Mouse (Mus musculus) MEL (cell line): ENCODE results near the gene Zmiz1. TPM values are rescaled to one million over a fixed set of nuclear protein-coding genes. Genes with fewer than 3 reads are reported as not detected.

ENCODE experiments used
- DNase-seq: peaks from one replicate; pipeline ENCODE4 v3.0.0; 2011; ENCODE audit warnings: low read depth, low spot score
- H3K27ac ChIP-seq: 2 replicates; pipeline ENCODE4 v1.5.1; 2012; ENCODE audit warnings: low read depth, mild to moderate bottlenecking, control low read depth, low read length, moderate library complexity; ENCODE audit not compliant: control insufficient read depth
- H3K27me3 ChIP-seq, 2 experiments: fragments of 150-350 bp in 1 of 2; sonication (generic) in 1 of 2; 2 replicates each; pipeline ENCODE4 v1.6.1; 2012; ENCODE audit warnings: low read length in 2 of 2, mild to moderate bottlenecking in 2 of 2, improper control_type of control experiment in 1 of 2, moderate library complexity in 1 of 2; ENCODE audit not compliant: insufficient read depth in 2 of 2, control insufficient read depth in 1 of 2
- H3K36me3 ChIP-seq, 2 experiments: 2 replicates each; pipeline ENCODE4 v1.6.1; 2012 to 2014; ENCODE audit warnings: low read length in 2 of 2, improper control_type of control experiment in 1 of 2, inconsistent platforms in 1 of 2, mild to moderate bottlenecking in 1 of 2; ENCODE audit not compliant: insufficient read depth in 2 of 2, control insufficient read depth in 1 of 2
- H3K4me1 ChIP-seq, 2 experiments: fragments of 150-350 bp in 1 of 2; sonication (generic) in 1 of 2; 2 replicates each; pipeline ENCODE4 v1.6.1; 2012; ENCODE audit warnings: low read length in 2 of 2, improper control_type of control experiment in 1 of 2, mild to moderate bottlenecking in 1 of 2; ENCODE audit not compliant: insufficient read depth in 2 of 2, control insufficient read depth in 1 of 2
- H3K4me3 ChIP-seq, 2 experiments: fragments of 150-350 bp in 1 of 2; sonication (generic) in 1 of 2; 2 replicates each; pipeline ENCODE4 v1.5.1; 2012; ENCODE audit warnings: low read depth in 2 of 2, low read length in 2 of 2, mild to moderate bottlenecking in 2 of 2, moderate library complexity in 2 of 2, control low read depth in 1 of 2, improper control_type of control experiment in 1 of 2; ENCODE audit not compliant: control insufficient read depth in 1 of 2, insufficient read depth in 1 of 2
- H3K79me2 ChIP-seq: 2 replicates; pipeline ENCODE4 v1.6.1; 2012; ENCODE audit warnings: mild to moderate bottlenecking, low read length, moderate library complexity; ENCODE audit not compliant: control insufficient read depth, poor library complexity, insufficient read depth
- H3K9ac ChIP-seq: 2 replicates; pipeline ENCODE4 v1.6.1; 2012; ENCODE audit warnings: low read depth, mild to moderate bottlenecking, control low read depth, low read length, moderate library complexity; ENCODE audit not compliant: control insufficient read depth, poor library complexity, severe bottlenecking
- H3K9me3 ChIP-seq: fragments of 150-350 bp; sonication (generic); replicated peaks from 2 replicates; pipeline ENCODE4 v1.6.1; 2012; ENCODE audit warnings: mild to moderate bottlenecking, low read length, improper control_type of control experiment, moderate library complexity; ENCODE audit not compliant: insufficient read depth
- BHLHE40 ChIP-seq: IDR thresholded peaks from 2 replicates; pipeline ENCODE4 v1.6.1; 2012; ENCODE audit warnings: low read depth, mild to moderate bottlenecking, inconsistent platforms, low read length, improper control_type of control experiment, borderline replicate concordance
- CHD1 ChIP-seq: IDR thresholded peaks from 2 replicates; pipeline ENCODE4 v1.6.1; 2012; ENCODE audit warnings: low read depth, mild to moderate bottlenecking, inconsistent platforms, low read length, improper control_type of control experiment
- CTCF ChIP-seq, 3 experiments: IDR thresholded peaks in 2 of 3; conservative IDR thresholded peaks in 1 of 3; 2 replicates each; pipeline ENCODE4 v1.5.1; 2011 to 2012; ENCODE audit warnings: low read length in 3 of 3, low read depth in 2 of 3, mild to moderate bottlenecking in 2 of 3, improper control_type of control experiment in 1 of 3, inconsistent platforms in 1 of 3, mixed read lengths in 1 of 3, moderate library complexity in 1 of 3; ENCODE audit not compliant: control insufficient read depth in 1 of 3, insufficient read depth in 1 of 3, poor library complexity in 1 of 3, severe bottlenecking in 1 of 3
- E2F4 ChIP-seq: IDR thresholded peaks from 2 replicates; pipeline ENCODE4 v1.6.1; 2011; ENCODE audit warnings: low read depth, low read length, improper control_type of control experiment, borderline replicate concordance
- ELF1 ChIP-seq: IDR thresholded peaks from 2 replicates; pipeline ENCODE4 v1.6.1; 2014; ENCODE audit warnings: low read depth, mild to moderate bottlenecking, inconsistent platforms, low read length, improper control_type of control experiment, moderate library complexity
- EP300 ChIP-seq, 2 experiments: IDR thresholded peaks; 2 replicates each; pipeline ENCODE4 v1.6.1; 2011; ENCODE audit warnings: improper control_type of control experiment in 2 of 2, low read length in 2 of 2, low read depth in 1 of 2, mild to moderate bottlenecking in 1 of 2
- ETS1 ChIP-seq: IDR thresholded peaks from 2 replicates; pipeline ENCODE4 v1.6.1; 2012; ENCODE audit warnings: low read depth, mild to moderate bottlenecking, inconsistent platforms, low read length, improper control_type of control experiment, moderate library complexity
- GABPA ChIP-seq: IDR thresholded peaks from 2 replicates; pipeline ENCODE4 v1.6.1; 2012; ENCODE audit warnings: low read depth, mild to moderate bottlenecking, inconsistent platforms, low read length, improper control_type of control experiment, moderate library complexity
- HCFC1 ChIP-seq: IDR thresholded peaks from 2 replicates; pipeline ENCODE4 v1.6.1; 2012; ENCODE audit warnings: low read depth, mild to moderate bottlenecking, inconsistent platforms, low read length, improper control_type of control experiment, moderate library complexity
- MAX ChIP-seq: IDR thresholded peaks from 2 replicates; pipeline ENCODE4 v1.6.1; 2011; ENCODE audit warnings: low read length, improper control_type of control experiment
- MAZ ChIP-seq: IDR thresholded peaks from 2 replicates; pipeline ENCODE4 v1.6.1; 2012; ENCODE audit warnings: low read depth, mild to moderate bottlenecking, inconsistent platforms, low read length, improper control_type of control experiment
- MEF2A ChIP-seq: IDR thresholded peaks from 2 replicates; pipeline ENCODE4 v1.6.1; 2014; ENCODE audit warnings: low read depth, mild to moderate bottlenecking, inconsistent platforms, low read length, improper control_type of control experiment; ENCODE audit not compliant: poor library complexity, insufficient replicate concordance, severe bottlenecking; ENCODE audit errors: extremely low read depth
- MXI1 ChIP-seq: IDR thresholded peaks from 2 replicates; pipeline ENCODE4 v1.6.1; 2011; ENCODE audit warnings: mild to moderate bottlenecking, low read depth, low read length, improper control_type of control experiment
- MYB ChIP-seq: IDR thresholded peaks from 2 replicates; pipeline ENCODE4 v1.6.1; 2011; ENCODE audit warnings: mild to moderate bottlenecking, low read depth, low read length, improper control_type of control experiment
- MYC ChIP-seq: IDR thresholded peaks from 2 replicates; pipeline ENCODE4 v1.6.1; 2011; ENCODE audit warnings: low read depth, mild to moderate bottlenecking, low read length, improper control_type of control experiment, moderate library complexity
- NELFE ChIP-seq: IDR thresholded peaks from 2 replicates; pipeline ENCODE4 v1.6.1; 2011; ENCODE audit warnings: low read depth, low read length, improper control_type of control experiment
- NRF1 ChIP-seq: IDR thresholded peaks from 2 replicates; pipeline ENCODE4 v1.6.1; 2014; ENCODE audit warnings: low read depth, mild to moderate bottlenecking, inconsistent platforms, low read length, improper control_type of control experiment, moderate library complexity; ENCODE audit not compliant: poor library complexity, insufficient read depth, severe bottlenecking
- POLR2AphosphoS2 ChIP-seq: IDR thresholded peaks from 2 replicates; pipeline ENCODE4 v1.6.1; 2011; ENCODE audit warnings: low read length, improper control_type of control experiment
- POLR2AphosphoS5 ChIP-seq: IDR thresholded peaks from 2 replicates; pipeline ENCODE4 v1.6.1; 2012; ENCODE audit warnings: low read depth, borderline replicate concordance, mild to moderate bottlenecking, inconsistent platforms, low read length, moderate library complexity, mixed read lengths
- RAD21 ChIP-seq: IDR thresholded peaks from 2 replicates; pipeline ENCODE4 v1.6.1; 2011; ENCODE audit warnings: mild to moderate bottlenecking, low read depth, low read length, improper control_type of control experiment
- SMC3 ChIP-seq: IDR thresholded peaks from 2 replicates; pipeline ENCODE4 v1.6.1; 2011; ENCODE audit warnings: low read depth, low read length, improper control_type of control experiment
- TCF12 ChIP-seq: IDR thresholded peaks from 2 replicates; pipeline ENCODE4 v1.6.1; 2014; ENCODE audit warnings: low read depth, mild to moderate bottlenecking, inconsistent platforms, low read length, improper control_type of control experiment, moderate library complexity
- UBTF ChIP-seq: IDR thresholded peaks from 2 replicates; pipeline ENCODE4 v1.6.1; 2012; ENCODE audit warnings: low read depth, mild to moderate bottlenecking, inconsistent platforms, low read length, improper control_type of control experiment, moderate library complexity, borderline replicate concordance; ENCODE audit not compliant: insufficient read depth
- USF1 ChIP-seq: IDR thresholded peaks from 2 replicates; pipeline ENCODE4 v1.6.1; 2014; ENCODE audit warnings: low read depth, mild to moderate bottlenecking, inconsistent platforms, low read length, improper control_type of control experiment, moderate library complexity
- ZC3H11A ChIP-seq: IDR thresholded peaks from 2 replicates; pipeline ENCODE4 v1.6.1; 2012; ENCODE audit warnings: low read depth, mild to moderate bottlenecking, inconsistent platforms, low read length, improper control_type of control experiment
- polyA plus RNA-seq, 2 experiments: library from polyadenylated mRNA; stranded (reverse) in 1 of 2; unstranded in 1 of 2; fragments of >175 nt in 1 of 2; fragments of >200 nt in 1 of 2; gene quantifications; 2 replicates each; pipeline versions ENCODE4 v1.2.1 to v1.2.4; 2012; ENCODE audit warnings: low replicate concordance in 2 of 2, low read depth in 1 of 2; ENCODE audit not compliant: insufficient read length in 2 of 2, insufficient read depth in 1 of 2, missing spikeins in 1 of 2
- total RNA-seq: library from RNA; depleted of rRNA; stranded (reverse); fragments of 300-350 nt; gene quantifications from 2 replicates; pipeline ENCODE4 v1.2.3, GENCODE M21; 2012

Zmiz1 gene
- total and polyA plus RNA-seq, 3 experiments, result 2.7 to 19.9 TPM; not detected in 1

GRCm38 (mm10) chr14:25592522-25592921, 133.5 kb downstream of the Zmiz1 start:
- Histone ChIP-seq H3K4me3 (no peak overlapping the region), H3K27me3 (no peaks in the 10 kb centered on the region), H3K27ac (no peak overlapping the region), H3K79me2 (no peaks in the 10 kb centered on the region), H3K9ac (no peak overlapping the region), H3K36me3 (no peaks in the 10 kb centered on the region), H3K4me1 (no peaks in the 10 kb centered on the region), H3K9me3 (no peaks in the 10 kb centered on the region)
- TF ChIP-seq BHLHE40 (no peak), CHD1 (no peak), ZC3H11A (no peak), GABPA (no peak), TCF12 (no peak), UBTF (no peak), CTCF (IDR thresholded peaks at IDR 0.05 in 2 of 3, conservative IDR thresholded peaks at IDR 0.05 in 1 of 3; ENCODE audit: control insufficient read depth in 1 of 3, insufficient read depth in 1 of 3, low read depth in 2 of 3, low read length in 3 of 3, poor library complexity in 1 of 3, severe bottlenecking in 1 of 3) (no peak), E2F4 (no peak)
- no peak for DNase-seq

DNA sequence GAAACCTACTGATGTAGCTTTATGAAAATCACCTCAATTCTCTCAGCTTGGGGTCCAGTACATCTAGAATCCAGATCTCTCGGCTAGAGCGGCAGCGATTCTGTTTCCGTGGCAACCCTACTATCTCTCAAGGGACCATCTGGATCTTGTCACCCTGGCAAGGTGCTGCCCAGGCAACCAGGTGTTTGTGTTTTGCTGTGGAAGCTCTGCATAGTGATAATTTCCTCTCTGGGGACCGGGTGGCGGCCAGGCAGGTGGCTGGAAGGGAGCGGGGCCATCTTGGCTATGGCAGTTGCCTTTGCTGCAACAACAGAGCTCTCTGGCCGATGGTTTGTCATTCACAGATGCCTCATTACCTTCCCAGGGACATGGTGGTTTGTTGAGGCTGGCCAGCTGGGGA, 134.9 kb downstream of the Zmiz1 start:
- H3K27me3 ChIP-seq, result no peaks in the 10 kb centered on the region
- DNase-seq, result no peak
- no peaks in the 10 kb centered on the region for H3K36me3 ChIP-seq
- no peak overlapping the region for H3K9ac ChIP-seq
- TF ChIP-seq MYC, result no peak
- H3K79me2 ChIP-seq, result no peaks in the 10 kb centered on the region
- H3K27ac ChIP-seq, result no peak overlapping the region
- no peak overlapping the region for H3K4me3 ChIP-seq
- H3K4me1 ChIP-seq, result no peaks in the 10 kb centered on the region
- no peaks in the 10 kb centered on the region for H3K9me3 ChIP-seq

DNA sequence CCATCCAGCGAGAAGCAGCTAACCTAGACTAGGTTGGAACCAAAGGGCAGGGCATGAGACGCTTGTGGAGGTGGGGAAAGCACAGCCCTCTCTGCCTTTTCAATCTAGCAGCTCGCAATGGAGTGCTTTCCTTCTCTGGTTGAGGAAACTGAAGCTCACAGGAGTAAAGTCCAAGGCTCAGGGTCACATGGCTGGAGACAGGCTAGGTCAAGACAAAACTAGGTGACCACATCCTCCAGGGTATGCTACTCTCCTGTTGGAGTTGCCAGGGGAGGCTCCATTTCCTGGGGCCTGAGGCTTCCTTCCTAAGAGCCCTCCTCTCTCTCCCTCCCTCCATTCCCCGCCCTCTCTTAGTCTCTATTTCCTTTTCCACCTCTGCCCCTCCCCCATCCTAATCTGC, 135.6 kb downstream of the Zmiz1 start:
- Histone ChIP-seq H3K4me3 (no peak overlapping the region), H3K9ac (no peak overlapping the region), H3K36me3 (no peaks in the 10 kb centered on the region), H3K4me1 (no peaks in the 10 kb centered on the region), H3K79me2 (no peaks in the 10 kb centered on the region), H3K27ac (no peak overlapping the region), H3K9me3 (no peaks in the 10 kb centered on the region), H3K27me3 (no peaks in the 10 kb centered on the region)
- DNase-seq, result no peak
- no peak for TF ChIP-seq EP300 (IDR thresholded peaks at IDR 0.05; ENCODE audit: low read depth in 1 of 2, low read length in 2 of 2)
- no peak for TF ChIP-seq MXI1
- TF ChIP-seq POLR2AphosphoS2, result no peak
- TF ChIP-seq ETS1, result no peak
- TF ChIP-seq SMC3, result no peak
- no peak for TF ChIP-seq NELFE
- no peak for TF ChIP-seq RAD21
- TF ChIP-seq MEF2A, result no peak
- no peak for TF ChIP-seq POLR2AphosphoS5
- TF ChIP-seq ELF1, result no peak
- TF ChIP-seq NRF1, result no peak
- TF ChIP-seq MYB, result no peak
- no peak for TF ChIP-seq UBTF
- TF ChIP-seq MAZ, result no peak
- TF ChIP-seq HCFC1, result no peak
- TF ChIP-seq USF1, result no peak
- no peak for TF ChIP-seq MAX
